Mouse (Mus musculus): ENCODE measurements around the gene Dyx1c1. TPM values are rescaled to one million over a fixed set of nuclear protein-coding genes. Genes with fewer than 3 reads are reported as not detected.

The Dyx1c1 gene
- 1.7 and 1.8 TPM in 2 replicates for polyA plus RNA-seq (2021; fragmentation: Nextera tagmentation)
- long read RNA-seq, experiment 1, partial matches to known transcripts, result 2 of 4 reads
- long read RNA-seq, experiment 1, other reads (novel, unspliced or antisense), result 2 of 4 reads
- long read RNA-seq, experiment 2, partial matches to known transcripts, result 0 of 11 reads
- long read RNA-seq, experiment 2, other reads (novel, unspliced or antisense), result 7 of 11 reads

DNA sequence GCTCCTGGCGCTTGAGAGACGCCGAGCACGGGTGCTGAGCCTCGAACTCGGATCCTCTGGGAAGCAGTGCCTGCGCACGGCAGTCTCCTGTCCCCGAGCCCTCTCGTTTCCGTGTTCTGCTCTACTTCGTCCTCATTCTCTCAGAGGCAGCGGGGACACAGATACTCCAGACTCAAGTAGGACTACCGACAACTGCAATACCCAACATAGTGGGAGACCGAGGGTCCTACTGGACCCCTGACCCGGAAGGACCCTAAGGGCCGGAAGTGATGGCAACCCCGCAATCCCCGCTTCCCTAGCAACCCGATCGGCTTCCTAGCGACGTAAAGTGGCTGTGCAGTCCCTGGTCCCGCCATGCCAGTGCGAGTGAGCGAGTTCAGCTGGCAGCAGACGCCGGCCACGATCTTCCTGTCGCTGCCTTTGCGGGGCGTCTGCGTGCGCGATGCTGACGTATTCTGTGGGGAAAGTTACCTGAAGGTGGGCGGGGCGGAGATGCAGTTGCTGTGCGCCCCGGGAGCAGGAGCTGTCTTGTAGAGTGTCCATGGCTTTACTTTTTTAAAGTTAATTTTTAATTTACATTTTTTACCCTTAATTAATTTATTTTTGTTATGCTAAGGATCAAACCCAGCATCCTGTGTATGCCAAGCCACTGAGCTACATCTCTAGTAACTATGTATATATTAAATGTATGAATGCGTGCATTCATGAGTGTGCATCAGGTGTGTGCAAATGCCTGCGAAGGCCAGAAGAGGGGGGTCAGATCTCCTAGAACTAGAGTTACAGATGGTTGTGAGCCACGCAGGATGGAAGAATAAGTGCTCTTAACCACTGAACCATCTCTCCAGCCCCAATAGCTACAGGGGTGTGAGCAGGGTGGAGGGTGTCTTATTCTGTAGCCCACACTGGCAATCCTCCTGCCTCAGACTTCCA lies at the start of gene Dyx1c1, which contains the start of gene Gm44503:
Gene Dyx1c1 (plus strand): TSS at position 265 of the 930 bp plus-strand sequence.
Gene Gm44503 (plus strand): TSS at position 332 of the 930 bp plus-strand sequence.

DNA sequence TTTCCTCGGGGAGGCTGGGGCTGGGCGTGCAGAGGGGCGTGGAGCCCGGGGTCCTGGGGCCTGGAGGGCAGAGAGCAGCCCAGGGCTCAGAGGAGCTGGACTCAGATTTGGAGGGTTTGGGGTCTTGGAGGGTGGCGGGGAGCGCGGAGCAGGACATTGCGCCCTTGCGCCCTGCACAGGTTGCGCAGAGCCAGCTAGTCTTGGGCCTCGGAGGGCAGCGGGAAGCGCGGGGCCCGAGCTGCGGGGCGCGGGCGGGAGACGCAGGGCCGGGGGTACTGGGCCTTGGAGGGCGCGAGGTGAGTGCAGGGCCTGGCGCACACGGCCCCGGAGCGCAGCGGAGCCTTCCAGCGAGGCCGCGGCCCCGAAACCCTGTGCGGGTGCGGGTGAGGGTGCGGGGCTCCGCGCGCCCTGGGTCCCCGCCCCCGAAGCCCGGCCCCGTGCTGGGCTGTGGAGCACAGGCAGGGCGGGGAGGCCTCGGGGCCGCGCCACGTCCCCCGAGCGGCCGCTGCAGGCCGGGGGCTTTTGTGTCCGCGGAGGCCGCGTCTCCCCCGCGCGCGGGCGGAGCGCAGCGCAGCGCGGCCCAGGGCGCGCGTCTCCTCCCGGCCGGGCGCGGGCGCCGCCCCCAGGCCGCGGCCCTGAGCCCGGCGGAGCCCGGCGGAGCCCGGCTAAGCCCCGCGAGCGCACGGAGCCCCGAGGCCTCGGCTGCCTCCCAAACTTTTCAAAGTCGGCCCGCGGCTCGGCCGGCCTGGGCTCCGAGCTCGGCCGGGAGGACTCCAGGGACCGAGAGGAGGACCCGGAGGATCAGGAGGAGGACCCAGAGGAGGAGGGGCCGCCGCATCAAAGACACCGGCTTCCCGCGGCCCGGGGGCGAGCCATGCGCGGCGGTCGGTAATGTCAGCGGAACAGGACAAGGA lies 33.3 kb upstream of the Dyx1c1 start, which contains the start of gene Pygo1:
Gene Pygo1 (plus strand): TSS at position 625 of the 914 bp plus-strand sequence.

DNA sequence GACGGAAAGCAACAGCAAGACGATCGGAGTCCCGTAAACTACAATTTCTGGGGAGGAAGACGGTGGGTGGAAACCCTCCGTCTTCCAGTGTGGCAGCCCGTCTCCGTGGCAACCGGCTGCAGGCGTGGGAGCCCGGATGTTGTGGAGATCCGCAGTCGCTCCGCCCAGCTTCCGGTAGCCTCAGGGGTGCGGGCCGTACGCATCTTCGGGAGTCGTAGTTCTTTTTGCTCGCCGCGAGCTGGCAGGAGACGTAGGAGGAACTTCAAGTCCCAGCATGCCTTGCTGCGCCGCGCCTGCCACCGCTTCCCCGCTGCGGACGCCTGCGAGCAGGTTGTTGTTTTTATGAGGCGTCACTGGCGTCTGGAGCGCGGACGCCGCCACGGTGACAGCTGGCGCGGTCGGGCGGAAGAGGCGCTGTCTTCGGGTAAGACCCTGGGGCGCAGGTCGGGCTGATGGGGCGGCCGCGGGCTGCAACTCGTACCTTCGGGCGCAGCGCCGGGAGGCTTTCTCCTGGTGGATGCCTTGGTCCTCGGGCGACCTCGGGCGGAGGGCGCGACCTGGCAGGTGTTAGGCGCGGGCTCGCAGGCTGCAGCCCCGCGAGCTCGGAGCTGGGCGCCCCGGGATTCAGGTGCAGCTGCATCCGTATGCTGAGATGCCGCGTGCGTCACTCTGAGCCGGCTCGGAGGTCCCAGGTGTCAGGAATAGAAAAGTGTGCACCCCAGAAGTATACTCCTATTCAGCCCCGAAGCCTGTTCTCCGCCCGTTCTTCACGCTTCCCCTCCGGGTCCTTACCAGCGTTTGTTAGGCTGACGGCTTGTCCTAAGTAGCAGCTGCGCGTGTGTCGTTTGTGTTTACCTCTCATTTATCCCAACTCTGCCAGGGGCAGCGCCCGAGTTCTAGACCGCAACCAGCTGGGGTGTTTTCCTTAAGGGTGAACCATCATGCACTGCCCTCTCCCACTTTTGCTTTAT lies 26.9 kb downstream of the Dyx1c1 start, which contains the start of the genes Ccpg1os and Ccpg1:
Gene Ccpg1os (minus strand): TSS at position 133 of the 971 bp plus-strand sequence.
Gene Ccpg1 (plus strand): TSS at position 180 of the 971 bp plus-strand sequence.

Small RNA genes lying within 50 kb of the gene (microRNA-seq; reads per million reads assigned to microRNA genes)
- gene Gm27353, result not detected

Other genes with a start within 250 kb of the Dyx1c1 start
- gene Prtg, start 151.9 kb upstream of the Dyx1c1 start, polyA plus RNA-seq (2021; fragmentation: Nextera tagmentation), result 0.65 and 0.78 TPM in 2 replicates
- 4.8 and 5.1 TPM in 2 replicates for gene Pygo1, start 33.1 kb upstream of the Dyx1c1 start, polyA plus RNA-seq (2021; fragmentation: Nextera tagmentation)
- not detected in 2 replicates for gene Gm44503, start 67 bp downstream of the Dyx1c1 start, polyA plus RNA-seq (2021; fragmentation: Nextera tagmentation)
- gene Ccpg1os, start 26.6 kb downstream of the Dyx1c1 start, polyA plus RNA-seq (2021; fragmentation: Nextera tagmentation), result 24.1 and 31.9 TPM in 2 replicates
- 50.2 and 53.1 TPM in 2 replicates for gene Ccpg1, start 26.6 kb downstream of the Dyx1c1 start, polyA plus RNA-seq (2021; fragmentation: Nextera tagmentation)
- 9.5 and 9.8 TPM in 2 replicates for gene Pigb, start 81.6 kb downstream of the Dyx1c1 start, polyA plus RNA-seq (2021; fragmentation: Nextera tagmentation)
- 1.4 and 1.6 TPM in 2 replicates for gene Rab27a, start 86.1 kb downstream of the Dyx1c1 start, polyA plus RNA-seq (2021; fragmentation: Nextera tagmentation)
- gene Khdc3, start 143.1 kb downstream of the Dyx1c1 start, polyA plus RNA-seq (2021; fragmentation: Nextera tagmentation), result not detected in 2 replicates
- not detected in 2 replicates for gene Gm20509, start 143.7 kb downstream of the Dyx1c1 start, polyA plus RNA-seq (2021; fragmentation: Nextera tagmentation)
- gene Rsl24d1, start 154.6 kb downstream of the Dyx1c1 start, polyA plus RNA-seq (2021; fragmentation: Nextera tagmentation), result 67.3 and 75.6 TPM in 2 replicates